Comparison of ENCODE assay signal across 8 mouse cellular contexts in the genomic region with DNA sequence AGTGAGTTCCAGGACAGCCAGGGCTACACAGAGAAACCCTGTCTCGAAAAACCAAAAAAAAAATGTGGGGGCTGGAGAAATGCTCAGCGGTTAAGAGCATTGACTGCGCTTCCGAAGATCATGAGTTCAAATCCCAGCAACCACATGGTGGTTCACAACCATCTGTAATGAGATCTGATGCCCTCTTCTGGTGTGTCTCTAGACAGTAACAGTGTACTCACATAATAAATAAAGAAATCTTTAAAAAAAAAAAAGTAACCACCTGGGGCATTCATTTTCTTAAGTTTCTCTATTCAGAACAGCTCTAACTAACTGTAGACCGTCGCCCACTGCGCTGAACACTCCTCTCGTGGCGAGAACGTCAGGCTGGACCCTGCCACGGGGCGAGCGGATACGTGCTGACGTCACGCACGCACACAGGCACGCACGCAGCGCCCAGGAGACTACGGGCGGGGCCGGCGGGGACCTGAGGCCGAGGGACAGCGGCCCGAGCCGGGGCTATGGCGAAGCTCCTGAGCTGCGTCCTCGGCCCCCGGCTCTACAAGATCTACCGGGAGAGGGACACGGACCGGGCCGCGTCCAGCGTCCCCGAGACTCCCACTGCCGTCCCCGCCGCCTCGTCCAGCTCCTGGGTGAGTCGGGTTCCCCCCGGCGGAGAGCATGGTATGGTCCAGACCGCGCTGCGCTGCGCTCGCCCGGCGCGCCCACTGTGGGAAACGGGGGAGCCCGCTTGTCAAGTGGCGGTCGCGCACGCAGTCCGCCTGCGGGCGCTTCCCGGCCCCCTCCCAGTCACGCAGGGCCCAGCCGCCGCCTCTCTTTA. TPM values are rescaled to one million over a fixed set of nuclear protein-coding genes. Genes with fewer than 3 reads are reported as not detected.
DNase-seq lines count a peak whose midpoint lies in the region; ATAC-seq and TF ChIP-seq lines count a peak whose summit lies in the region.

A gene (plus strand): TSS at position 439 of the 820 bp plus-strand sequence.

- peak; percentile 92 for DNase-seq in 3T3-L1 (ENCODE audit: low read depth, low spot score)
- DNase-seq in adrenal gland, postnatal 4 days (ENCODE audit: low spot score in 2 of 2): peak; percentile 84 to 87
- peak; percentile 97 for DNase-seq in embryonic facial prominence, embryonic 14.5 days (ENCODE audit: low spot score)
- DNase-seq in heart, adult 8-10 months (ENCODE audit: low spot score): peak; percentile 92
- DNase-seq in kidney, adult 9 months: peak; percentile 95
- peak; percentile 91 for DNase-seq in limb, embryonic 14.5 days (ENCODE audit: low spot score)
- peak; percentile 96 for DNase-seq in midbrain, postnatal 0 days (ENCODE audit: low spot score)
- DNase-seq in spleen, postnatal 14 days (ENCODE audit: low spot score in 2 of 2): peak; percentile 86 to 94

- H3K27ac ChIP-seq in embryonic facial prominence, embryonic 14.5 days (replicated peaks; ENCODE audit: low read depth, low read length): peak within 1 kb of the TSS; percentile 96
- peak within 1 kb of the TSS; percentile 97 for H3K27ac ChIP-seq in limb, embryonic 14.5 days (replicated peaks; ENCODE audit: low read depth, low read length)
- H3K27ac ChIP-seq in midbrain, postnatal 0 days (ENCODE audit: low read depth, low read length): peak within 1 kb of the TSS; percentile 98

- H3K27me3 ChIP-seq in embryonic facial prominence, embryonic 14.5 days (replicated peaks; ENCODE audit: control insufficient read depth, insufficient read depth, low read length): no peaks in the 10 kb centered on the region
- H3K27me3 ChIP-seq in limb, embryonic 14.5 days (ENCODE audit: control insufficient read depth, insufficient read depth, low read length): no peaks in the 10 kb centered on the region
- no peaks in the 10 kb centered on the region for H3K27me3 ChIP-seq in midbrain, postnatal 0 days (ENCODE audit: insufficient read depth, low read length)

- TF ChIP-seq CTCF in midbrain, postnatal 0 days (IDR thresholded peaks at IDR 0.05): peak; percentile 22; the same call in 1 of the 2 replicates

- peak; percentile 97 for ATAC-seq in embryonic facial prominence, embryonic 14.5 days (ENCODE audit: low read depth)
- ATAC-seq in limb, embryonic 14.5 days (ENCODE audit: low FRiP score, low read depth): peak; percentile 98
- ATAC-seq in midbrain, postnatal 0 days (ENCODE audit: low FRiP score): peak; percentile 97

- peaks cover 6% of the 10 kb centered on the region for H3K4me1 ChIP-seq in embryonic facial prominence, embryonic 14.5 days (ENCODE audit: control insufficient read depth, insufficient read depth, low read length)
- peaks cover 9% of the 10 kb centered on the region for H3K4me1 ChIP-seq in limb, embryonic 14.5 days (ENCODE audit: control insufficient read depth, insufficient read depth, low read length)
- 0 out of 2 replicates have a peak, but pooled peaks cover 4% of the 10 kb centered on the region for H3K4me1 ChIP-seq in midbrain, postnatal 0 days (ENCODE audit: insufficient read depth, low read length)

- peaks cover 34% of the 10 kb centered on the region for H3K36me3 ChIP-seq in embryonic facial prominence, embryonic 14.5 days (ENCODE audit: control insufficient read depth, insufficient read depth, low read length)
- peaks cover 33% of the 10 kb centered on the region for H3K36me3 ChIP-seq in limb, embryonic 14.5 days (ENCODE audit: control insufficient read depth, insufficient read depth, low read length)
- H3K36me3 ChIP-seq in midbrain, postnatal 0 days (ENCODE audit: insufficient read depth, low read length): peaks cover 16% of the 10 kb centered on the region

- 3% methylated on average over 36 of the region's 67 CpGs for WGBS in embryonic facial prominence, embryonic 14.5 days
- 3% methylated on average over 62 of the region's 67 CpGs for WGBS in limb, embryonic 14.5 days
- WGBS in midbrain, postnatal 0 days: 4% methylated on average over 62 of the region's 67 CpGs

- peak within 1 kb of the TSS; percentile 58 for H3K4me3 ChIP-seq in embryonic facial prominence, embryonic 14.5 days (ENCODE audit: low read depth, low read length)
- peak within 1 kb of the TSS; percentile 69 for H3K4me3 ChIP-seq in limb, embryonic 14.5 days (replicated peaks; ENCODE audit: low read length)
- peak within 1 kb of the TSS; percentile 67 for H3K4me3 ChIP-seq in midbrain, postnatal 0 days (ENCODE audit: low read depth, low read length)

- no peaks in the 10 kb centered on the region for H3K9me3 ChIP-seq in embryonic facial prominence, embryonic 14.5 days (ENCODE audit: control insufficient read depth, low read length)
- no peaks in the 10 kb centered on the region for H3K9me3 ChIP-seq in limb, embryonic 14.5 days (ENCODE audit: control insufficient read depth, low read length)
- H3K9me3 ChIP-seq in midbrain, postnatal 0 days (ENCODE audit: low read length): no peaks in the 10 kb centered on the region

- TF ChIP-seq POLR2A in limb, embryonic 14.5 days (IDR thresholded peaks at IDR 0.05; ENCODE audit: borderline replicate concordance, extremely low read depth, insufficient read depth, insufficient read length): no peak

- peak within 1 kb of the TSS; percentile 85 for H3K9ac ChIP-seq in embryonic facial prominence, embryonic 14.5 days (ENCODE audit: low read depth, low read length)
- peak within 1 kb of the TSS; percentile 92 for H3K9ac ChIP-seq in limb, embryonic 14.5 days (ENCODE audit: low read depth, low read length, severe bottlenecking)
- peak within 1 kb of the TSS; percentile 91 for H3K9ac ChIP-seq in midbrain, postnatal 0 days (replicated peaks; ENCODE audit: low read length, poor library complexity, severe bottlenecking)

- H3K4me2 ChIP-seq in embryonic facial prominence, embryonic 14.5 days (ENCODE audit: low read depth, low read length): peak within 1 kb of the TSS; percentile 59
- peak within 1 kb of the TSS; percentile 64 for H3K4me2 ChIP-seq in limb, embryonic 14.5 days (replicated peaks; ENCODE audit: low read depth, low read length, severe bottlenecking)
- peak within 1 kb of the TSS; percentile 61 for H3K4me2 ChIP-seq in midbrain, postnatal 0 days (ENCODE audit: low read depth, low read length, poor library complexity, severe bottlenecking)

RNA-seq across cellular contexts. Expression of the gene that starts here (rescaled TPM):
- 10 to 100 TPM; 92.8 to 96.8 TPM for total RNA-seq in adrenal gland, postnatal 4 days (2021)
- 77.2 and 92.3 TPM in 2 replicates for polyA plus RNA-seq in embryonic facial prominence, embryonic 14.5 days (2014; fragmentation: Nextera tagmentation; extraction: Ambion mirVana)
- 10 to 100 TPM; 60.7 to 64.8 (median 62.3) TPM for total RNA-seq in heart, adult 8-10 months (2022)
- 98.6 and 157 TPM in 2 replicates for polyA plus RNA-seq in limb, embryonic 14.5 days (2012; rRNA removed)
- polyA plus RNA-seq in limb, embryonic 14.5 days (2014; fragmentation: Nextera tagmentation; extraction: Ambion mirVana): 78.0 and 88.3 TPM in 2 replicates
- total RNA-seq in midbrain, postnatal 0 days (2014; rRNA removed): 98.9 and 151 TPM in 2 replicates
- 122 and 128 TPM in 2 replicates for polyA plus RNA-seq in midbrain, postnatal 0 days (2015; fragmentation: Nextera tagmentation; extraction: Ambion mirVana)

Comparison
In these comparisons a context has a peak if more than half of its experiments do, and no peak if none do; other contexts are left out.
1. Peak in every context shown above with its lines: DNase-seq, ATAC-seq, H3K4me3 ChIP-seq and H3K27ac ChIP-seq.